Mouse (Mus musculus) colon, adult 2 months (tissue): ENCODE results near the gene Ces3a. TPM values are rescaled to one million over a fixed set of nuclear protein-coding genes. Genes with fewer than 3 reads are reported as not detected.

ENCODE experiments used
- polyA plus RNA-seq: library from polyadenylated mRNA; depleted of rRNA; stranded (reverse); fragments of >200 nt; gene quantifications from 2 replicates; pipeline ENCODE4 v1.2.3, GENCODE M21; 2012; rRNA removed

Gene Ces3a
- polyA plus RNA-seq, result not detected in 2 replicates

GRCm38 (mm10) chr8:105048371-105048854, at the start of gene Ces3a:
Ces3a (plus strand) TSS chr8:105048601.

DNA sequence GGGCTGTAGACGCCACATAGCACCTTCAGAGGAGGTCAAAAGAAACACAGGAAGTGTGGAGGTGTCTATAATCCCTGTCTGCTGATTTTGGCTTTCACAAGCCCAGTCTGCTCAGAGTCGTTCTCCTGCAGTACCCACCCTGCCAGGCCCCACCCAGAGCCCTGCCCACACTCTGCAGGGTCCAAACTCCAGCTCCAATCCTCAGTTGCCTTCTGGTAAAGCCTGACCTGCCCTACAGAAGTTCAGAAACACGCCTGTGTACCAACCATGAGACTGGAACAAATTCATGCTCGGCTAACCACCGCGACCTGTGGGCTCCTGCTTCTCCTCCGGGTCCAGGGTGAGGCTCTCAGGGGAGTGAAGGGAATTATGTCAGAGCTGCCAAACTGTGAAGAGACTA, 47.8 kb upstream of the Ces3a start, which contains the start of gene Ces2h:
Gene Ces2h (plus strand): TSS at position 268 of the 400 bp plus-strand sequence.

GRCm38 (mm10) chr8:105083449-105084050, 35.1 kb downstream of the Ces3a start, which contains the start of gene Ces3b:
Ces3b (plus strand) TSS chr8:105083753.

Other genes starting within 250 kb of the Ces3a start
- gene Ces2b, start 217.0 kb upstream of the Ces3a start, polyA plus RNA-seq, result 3.7 and 7.7 TPM in 2 replicates
- gene Ces2c, start 201.5 kb upstream of the Ces3a start, polyA plus RNA-seq, result 229 and 275 TPM in 2 replicates
- gene Ces2e, start 122.3 kb upstream of the Ces3a start, polyA plus RNA-seq, result 130 and 172 TPM in 2 replicates
- gene Ces2f, start 101.2 kb upstream of the Ces3a start, polyA plus RNA-seq, result 0.15 and 0.16 TPM in 2 replicates
- gene Ces2g, start 86.9 kb upstream of the Ces3a start, polyA plus RNA-seq, result 7.1 and 11.1 TPM in 2 replicates
- gene Ces2h, start 47.7 kb upstream of the Ces3a start, polyA plus RNA-seq, result 0.15 and 0.19 TPM in 2 replicates
- gene Ces3b, start 35.2 kb downstream of the Ces3a start, polyA plus RNA-seq, result 0.07 TPM in 1 of 2 replicates, not detected in the other
- gene Ces4a, start 83.2 kb downstream of the Ces3a start, polyA plus RNA-seq, result not detected in 2 replicates
- gene Cbfb, start 122.1 kb downstream of the Ces3a start, polyA plus RNA-seq, result 6.9 and 10.0 TPM in 2 replicates
- 14.8 and 16.9 TPM in 2 replicates for gene D230025D16Rik, start 176.5 kb downstream of the Ces3a start, polyA plus RNA-seq
- gene B3gnt9, start 206.6 kb downstream of the Ces3a start, polyA plus RNA-seq, result 35.2 and 44.8 TPM in 2 replicates
- gene Tradd, start 216.0 kb downstream of the Ces3a start, polyA plus RNA-seq, result 129 and 138 TPM in 2 replicates
- 32.7 and 38.4 TPM in 2 replicates for gene Fbxl8, start 216.0 kb downstream of the Ces3a start, polyA plus RNA-seq
- 2.5 and 2.8 TPM in 2 replicates for gene Hsf4, start 221.2 kb downstream of the Ces3a start, polyA plus RNA-seq
- 3.5 and 4.6 TPM in 2 replicates for gene Nol3, start 227.5 kb downstream of the Ces3a start, polyA plus RNA-seq
- gene 4931428F04Rik, start 241.3 kb downstream of the Ces3a start, polyA plus RNA-seq, result 4.0 TPM in 2 replicates
- gene Exoc3l, start 247.5 kb downstream of the Ces3a start, polyA plus RNA-seq, result 2.5 and 4.1 TPM in 2 replicates
- gene E2f4, start 249.1 kb downstream of the Ces3a start, polyA plus RNA-seq, result 125 and 134 TPM in 2 replicates